Mouse (Mus musculus): ENCODE data around the gene Ngf. TPM values are rescaled to one million over a fixed set of nuclear protein-coding genes. Genes with fewer than 3 reads are reported as not detected.

Gene Ngf
- total and polyA plus RNA-seq, 3 experiments = not detected

DNA sequence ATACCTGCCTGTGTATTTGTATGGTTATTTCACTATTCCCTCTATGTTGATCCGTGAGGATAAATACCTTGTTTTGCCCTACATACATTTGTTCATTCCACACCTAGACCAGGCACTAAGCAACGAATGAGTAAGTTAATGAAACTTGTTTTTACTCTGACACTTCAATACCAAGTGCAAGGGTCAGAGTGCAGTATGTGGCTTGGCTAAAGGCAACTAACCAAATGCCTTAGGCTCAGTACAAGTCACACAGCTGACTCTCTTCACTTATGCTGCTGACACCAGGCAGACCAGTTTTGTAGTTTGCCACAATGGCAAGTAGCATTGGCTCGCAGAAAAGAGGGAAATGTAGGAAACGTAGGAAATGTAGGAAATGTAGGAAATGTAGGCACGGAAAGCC is 77.8 kb downstream of the Ngf start:
- TF ChIP-seq BHLHE40 (IDR thresholded peaks at IDR 0.05; ENCODE audit: borderline replicate concordance, low read depth, low read length) = no peak
- TF ChIP-seq UBTF (IDR thresholded peaks at IDR 0.05; ENCODE audit: borderline replicate concordance, insufficient read depth, low read depth, low read length) = no peak
- TF ChIP-seq GABPA (IDR thresholded peaks at IDR 0.05; ENCODE audit: low read depth, low read length) = no peak
- TF ChIP-seq HCFC1 (IDR thresholded peaks at IDR 0.05; ENCODE audit: low read depth, low read length) = no peak
- TF ChIP-seq RCOR1 (IDR thresholded peaks at IDR 0.05; ENCODE audit: low read depth, low read length) = no peak
- TF ChIP-seq KAT2A (conservative IDR thresholded peaks at IDR 0.05; ENCODE audit: low read depth, low read length) = no peak
- no peaks in the 10 kb centered on the region for H3K79me2 ChIP-seq (ENCODE audit: control insufficient read depth, insufficient read depth, low read length, poor library complexity)
- no peaks in the 10 kb centered on the region for H3K36me3 ChIP-seq (ENCODE audit: control insufficient read depth in 1 of 2, insufficient read depth in 2 of 2, low read length in 2 of 2)
- H3K27me3 ChIP-seq (ENCODE audit: control insufficient read depth in 1 of 2, insufficient read depth in 2 of 2, low read length in 2 of 2) = no peaks in the 10 kb centered on the region
- no peaks in the 10 kb centered on the region for H3K4me1 ChIP-seq (ENCODE audit: control insufficient read depth in 1 of 2, insufficient read depth in 2 of 2, low read length in 2 of 2)
- no peak overlapping the region for H3K9ac ChIP-seq (ENCODE audit: control insufficient read depth, low read depth, low read length, poor library complexity, severe bottlenecking)
- H3K9me3 ChIP-seq (replicated peaks; ENCODE audit: insufficient read depth, low read length) = no peaks in the 10 kb centered on the region
- H3K4me3 ChIP-seq (ENCODE audit: control insufficient read depth in 1 of 2, insufficient read depth in 1 of 2, low read depth in 2 of 2, low read length in 2 of 2) = no peak overlapping the region
- no peak for DNase-seq (ENCODE audit: low read depth, low spot score)
- no peak overlapping the region for H3K27ac ChIP-seq (ENCODE audit: control insufficient read depth, low read depth, low read length)

DNA sequence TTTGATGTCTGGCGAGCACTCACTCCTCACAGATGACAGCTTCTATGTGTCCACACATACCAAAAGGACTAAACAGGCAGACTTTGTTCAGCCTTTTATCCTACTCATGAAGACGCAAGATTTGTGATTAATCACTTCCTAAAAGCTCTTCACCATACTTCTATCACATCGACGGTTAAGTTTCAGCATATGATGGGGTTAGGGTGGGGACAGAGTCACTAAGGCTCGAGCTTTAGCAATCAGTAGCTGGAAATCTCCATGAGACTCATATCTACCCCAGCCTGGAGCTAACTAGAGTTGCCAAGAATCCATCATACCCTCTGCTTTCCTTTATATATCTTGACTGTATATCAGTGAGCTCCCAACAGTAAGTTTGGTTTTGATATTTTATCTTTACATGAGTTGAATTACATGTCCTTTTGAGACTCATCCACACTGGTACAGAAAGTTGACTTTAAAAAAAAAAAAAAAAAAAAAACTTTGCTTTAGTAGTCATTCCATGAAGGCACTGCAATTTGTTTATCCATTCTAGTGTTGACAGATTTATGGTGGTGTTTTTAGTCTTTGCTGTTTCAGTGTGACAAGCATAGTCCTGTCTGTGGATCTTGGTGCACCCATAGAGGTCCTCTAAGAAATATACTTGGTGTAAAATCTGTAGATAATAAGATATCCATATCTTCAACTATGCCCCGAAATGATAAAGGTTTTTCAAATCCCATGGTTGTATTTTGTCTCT is 84.4 kb downstream of the Ngf start:
- H3K4me1 ChIP-seq (ENCODE audit: control insufficient read depth in 1 of 2, insufficient read depth in 2 of 2, low read length in 2 of 2) = no peaks in the 10 kb centered on the region
- H3K4me3 ChIP-seq (ENCODE audit: control insufficient read depth in 1 of 2, insufficient read depth in 1 of 2, low read depth in 2 of 2, low read length in 2 of 2) = no peak overlapping the region
- no peaks in the 10 kb centered on the region for H3K36me3 ChIP-seq (ENCODE audit: control insufficient read depth in 1 of 2, insufficient read depth in 2 of 2, low read length in 2 of 2)
- no peaks in the 10 kb centered on the region for H3K79me2 ChIP-seq (ENCODE audit: control insufficient read depth, insufficient read depth, low read length, poor library complexity)
- TF ChIP-seq ZKSCAN1 (IDR thresholded peaks at IDR 0.05; ENCODE audit: low read depth, low read length) (no peak), CHD1 (IDR thresholded peaks at IDR 0.05; ENCODE audit: low read depth, low read length) (no peak), JUND (IDR thresholded peaks at IDR 0.05; ENCODE audit: low read depth, low read length) (no peak), MXI1 (IDR thresholded peaks at IDR 0.05; ENCODE audit: low read depth, low read length) (no peak), NELFE (IDR thresholded peaks at IDR 0.05; ENCODE audit: low read depth, low read length) (no peak), NRF1 (IDR thresholded peaks at IDR 0.05; ENCODE audit: insufficient read depth, low read depth, low read length, poor library complexity, severe bottlenecking) (no peak), ELF1 (IDR thresholded peaks at IDR 0.05; ENCODE audit: low read depth, low read length) (no peak), TBP (IDR thresholded peaks at IDR 0.05; ENCODE audit: low read depth, low read length) (no peak), MAX (IDR thresholded peaks at IDR 0.05; ENCODE audit: low read length) (no peak), USF1 (IDR thresholded peaks at IDR 0.05; ENCODE audit: low read depth, low read length) (no peak), EP300 (IDR thresholded peaks at IDR 0.05; ENCODE audit: low read depth in 1 of 2, low read length in 2 of 2) (no peak), TCF12 (IDR thresholded peaks at IDR 0.05; ENCODE audit: low read depth, low read length) (no peak), TAL1 (IDR thresholded peaks at IDR 0.05; ENCODE audit: low read length) (no peak), POLR2A (IDR thresholded peaks at IDR 0.05; ENCODE audit: control insufficient read depth in 1 of 2, insufficient read depth in 1 of 2, low read depth in 1 of 2, low read length in 2 of 2, poor library complexity in 1 of 2) (no peak), SMC3 (IDR thresholded peaks at IDR 0.05; ENCODE audit: low read depth, low read length) (no peak), MYC (IDR thresholded peaks at IDR 0.05; ENCODE audit: low read depth, low read length) (no peak), BHLHE40 (IDR thresholded peaks at IDR 0.05; ENCODE audit: borderline replicate concordance, low read depth, low read length) (no peak), MYB (IDR thresholded peaks at IDR 0.05; ENCODE audit: low read depth, low read length) (no peak), KAT2A (conservative IDR thresholded peaks at IDR 0.05; ENCODE audit: low read depth, low read length) (no peak), MEF2A (IDR thresholded peaks at IDR 0.05; ENCODE audit: extremely low read depth, insufficient replicate concordance, low read depth, low read length, poor library complexity, severe bottlenecking) (no peak)
- no peak overlapping the region for H3K27ac ChIP-seq (ENCODE audit: control insufficient read depth, low read depth, low read length)
- no peaks in the 10 kb centered on the region for H3K27me3 ChIP-seq (ENCODE audit: control insufficient read depth in 1 of 2, insufficient read depth in 2 of 2, low read length in 2 of 2)
- no peak for DNase-seq (ENCODE audit: low read depth, low spot score)
- H3K9ac ChIP-seq (ENCODE audit: control insufficient read depth, low read depth, low read length, poor library complexity, severe bottlenecking) = no peak overlapping the region
- H3K9me3 ChIP-seq (replicated peaks; ENCODE audit: insufficient read depth, low read length) = no peaks in the 10 kb centered on the region
